Mouse (Mus musculus) intestine, embryonic 15.5 days (tissue): ENCODE data around the gene Tmem165. TPM values are rescaled to one million over a fixed set of nuclear protein-coding genes. Genes with fewer than 3 reads are reported as not detected.

Source experiments
- ATAC-seq: fragments of 200-750 bp; cut with Nextera tagmentation; 2 replicates; pipeline ENCODE4 v1.8.0; 2017; ENCODE audit warnings: moderate TSS enrichment, moderate library complexity
- H3K27ac ChIP-seq: fragments of 300-500 bp; sonication (generic); 2 replicates; pipeline ENCODE4 v1.5.1; 2015; ENCODE audit warnings: mild to moderate bottlenecking, inconsistent platforms
- H3K27me3 ChIP-seq: fragments of 300-500 bp; sonication (generic); replicated peaks from 2 replicates; pipeline ENCODE4 v1.6.1; 2015; ENCODE audit warnings: inconsistent platforms
- H3K36me3 ChIP-seq: fragments of 300-500 bp; sonication (generic); 2 replicates; pipeline ENCODE4 v1.6.1; 2015; ENCODE audit warnings: inconsistent platforms
- H3K4me1 ChIP-seq: fragments of 300-500 bp; sonication (generic); replicated peaks from 2 replicates; pipeline ENCODE4 v1.6.1; 2015; ENCODE audit warnings: inconsistent platforms
- H3K4me2 ChIP-seq: fragments of 300-500 bp; sonication (generic); replicated peaks from 2 replicates; pipeline ENCODE4 v1.6.1; 2015; ENCODE audit warnings: mild to moderate bottlenecking, inconsistent platforms
- H3K4me3 ChIP-seq: fragments of 300-500 bp; sonication (generic); replicated peaks from 2 replicates; pipeline ENCODE4 v1.5.1; 2015; ENCODE audit warnings: inconsistent platforms
- H3K9ac ChIP-seq: fragments of 300-500 bp; sonication (generic); 2 replicates; pipeline ENCODE4 v1.6.1; 2015; ENCODE audit warnings: inconsistent platforms
- H3K9me3 ChIP-seq: fragments of 300-500 bp; sonication (generic); 2 replicates; pipeline ENCODE4 v1.6.1; 2016; ENCODE audit warnings: inconsistent platforms
- WGBS: fragments of 180-500 bp; shearing (Covaris S2); methylation state at CpG from one replicate; pipeline ENCODE4 v1.1.7; 2015; 5-methylcytosine and 5-hydroxymethylcytosine counted together
- polyA plus RNA-seq: library from polyadenylated mRNA; unstranded; fragments of >200 nt; fragmentation: Nextera tagmentation; extraction: Ambion mirVana; gene quantifications from 2 replicates; pipeline ENCODE4 v1.2.1, GENCODE M21; 2015

The Tmem165 gene
- polyA plus RNA-seq, 1 experiment from 2014 or later: 87.6 TPM

GRCm38 (mm10) chr5:76176841-76177240, 6.8 kb upstream of the Tmem165 start:
- H3K9ac ChIP-seq: no peak overlapping the region
- WGBS: 53% methylated on average over 11 of the region's 11 CpGs
- H3K36me3 ChIP-seq: no peaks in the 10 kb centered on the region
- H3K4me3 ChIP-seq: no peak overlapping the region
- H3K9me3 ChIP-seq: no peaks in the 10 kb centered on the region
- no peaks in the 10 kb centered on the region for H3K27me3 ChIP-seq
- H3K4me1 ChIP-seq: peaks cover 6% of the 10 kb centered on the region; the same call in 1 of the 2 replicates
- no peak for ATAC-seq
- no peak overlapping the region for H3K4me2 ChIP-seq
- no peak overlapping the region for H3K27ac ChIP-seq

- Histone ChIP-seq H3K4me1 (peaks cover 6% of the 10 kb centered on the region; the same call in 1 of the 2 replicates), H3K27ac (no peak overlapping the region), H3K4me2 (no peak overlapping the region), H3K4me3 (no peak overlapping the region), H3K9me3 (no peaks in the 10 kb centered on the region), H3K9ac (no peak overlapping the region), H3K27me3 (no peaks in the 10 kb centered on the region), H3K36me3 (no peaks in the 10 kb centered on the region)
- ATAC-seq: peak; percentile 72
- WGBS: 52% methylated on average over 7 of the region's 7 CpGs
Observed at GRCm38 (mm10) chr5:76177664-76178063, 6.0 kb upstream of the Tmem165 start.

- WGBS: 98% methylated on average over 5 of the region's 5 CpGs
- H3K9ac ChIP-seq: no peak overlapping the region
- ATAC-seq: no peak
- H3K27me3 ChIP-seq: no peaks in the 10 kb centered on the region
- no peaks in the 10 kb centered on the region for H3K9me3 ChIP-seq
- H3K4me2 ChIP-seq: no peak overlapping the region
- peaks cover 10% of the 10 kb centered on the region; the same call in 1 of the 2 replicates for H3K4me1 ChIP-seq
- H3K4me3 ChIP-seq: no peak overlapping the region
- H3K27ac ChIP-seq: no peak overlapping the region
- H3K36me3 ChIP-seq: no peaks in the 10 kb centered on the region
Observed at GRCm38 (mm10) chr5:76179171-76179570, 4.5 kb upstream of the Tmem165 start.

GRCm38 (mm10) chr5:76179791-76180190, 3.9 kb upstream of the Tmem165 start:
- Histone ChIP-seq H3K27ac (no peak overlapping the region), H3K9ac (no peak overlapping the region), H3K4me2 (no peak overlapping the region), H3K4me1 (peaks cover 10% of the 10 kb centered on the region; the same call in 1 of the 2 replicates), H3K36me3 (no peaks in the 10 kb centered on the region), H3K27me3 (no peaks in the 10 kb centered on the region), H3K9me3 (no peaks in the 10 kb centered on the region), H3K4me3 (no peak overlapping the region)
- 87% methylated on average over 5 of the region's 5 CpGs for WGBS
- no peak for ATAC-seq

GRCm38 (mm10) chr5:76182326-76182725, 1.4 kb upstream of the Tmem165 start:
- no peaks in the 10 kb centered on the region for H3K36me3 ChIP-seq
- H3K27ac ChIP-seq: no peak overlapping the region
- 54% methylated on average over 3 of the region's 3 CpGs for WGBS

GRCm38 (mm10) chr5:76183043-76183749, 484 bp upstream of the Tmem165 start:
- 40% methylated on average over 17 of the region's 17 CpGs for WGBS
- no peaks in the 10 kb centered on the region for H3K9me3 ChIP-seq
- H3K4me2 ChIP-seq: peak overlapping the region; percentile 72
- H3K9ac ChIP-seq: peak overlapping the region; percentile 91
- H3K27ac ChIP-seq: peak overlapping the region; percentile 98
- H3K27me3 ChIP-seq: no peaks in the 10 kb centered on the region
- H3K4me3 ChIP-seq: peak overlapping the region; percentile 99
- ATAC-seq: peak; percentile 73
- peaks cover 14% of the 10 kb centered on the region for H3K4me1 ChIP-seq
- no peaks in the 10 kb centered on the region for H3K36me3 ChIP-seq

More at GRCm38 (mm10) chr5:76182326-76182725, 1.4 kb upstream of the Tmem165 start:
- Histone ChIP-seq H3K9ac (no peak overlapping the region), H3K27me3 (no peaks in the 10 kb centered on the region), H3K4me1 (peaks cover 14% of the 10 kb centered on the region), H3K9me3 (no peaks in the 10 kb centered on the region), H3K4me2 (no peak overlapping the region), H3K4me3 (no peak overlapping the region)
- no peak for ATAC-seq

- Histone ChIP-seq H3K9ac (peak overlapping the region; percentile 91), H3K4me2 (peak overlapping the region; percentile 72), H3K36me3 (no peaks in the 10 kb centered on the region), H3K4me1 (peaks cover 17% of the 10 kb centered on the region), H3K27me3 (no peaks in the 10 kb centered on the region), H3K9me3 (no peaks in the 10 kb centered on the region), H3K27ac (peak overlapping the region; percentile 98), H3K4me3 (peak overlapping the region; percentile 99)
- peak; percentile 90 for ATAC-seq
- WGBS: 4% methylated on average over 38 of the region's 38 CpGs
Observed at GRCm38 (mm10) chr5:76184286-76185080, 803 bp downstream of the Tmem165 start.

- H3K4me2 ChIP-seq: no peak overlapping the region
- H3K36me3 ChIP-seq: no peaks in the 10 kb centered on the region
- H3K4me1 ChIP-seq: peaks cover 17% of the 10 kb centered on the region
- H3K4me3 ChIP-seq: no peak overlapping the region
- H3K27ac ChIP-seq: no peak overlapping the region
- 78% methylated on average over 5 of the region's 5 CpGs for whole genome bisulfite sequencing
- H3K9ac ChIP-seq: no peak overlapping the region
- H3K9me3 ChIP-seq: no peaks in the 10 kb centered on the region
- H3K27me3 ChIP-seq: no peaks in the 10 kb centered on the region
- ATAC-seq: no peak
Observed at GRCm38 (mm10) chr5:76187885-76188284, 4.2 kb downstream of the Tmem165 start.

- Histone ChIP-seq H3K36me3 (no peaks in the 10 kb centered on the region), H3K9ac (no peak overlapping the region), H3K4me2 (no peak overlapping the region), H3K4me1 (peaks cover 6% of the 10 kb centered on the region), H3K9me3 (no peaks in the 10 kb centered on the region), H3K27ac (no peak overlapping the region), H3K4me3 (no peak overlapping the region), H3K27me3 (no peaks in the 10 kb centered on the region)
- ATAC-seq: peak; percentile 76
- WGBS: 71% methylated on average over 4 of the region's 4 CpGs
Observed at GRCm38 (mm10) chr5:76190609-76191008, 6.9 kb downstream of the Tmem165 start.

GRCm38 (mm10) chr5:76193075-76193474, 9.4 kb downstream of the Tmem165 start:
- Histone ChIP-seq H3K36me3 (peaks cover 5% of the 10 kb centered on the region; the same call in 1 of the 2 replicates), H3K9ac (no peak overlapping the region), H3K9me3 (no peaks in the 10 kb centered on the region), H3K27ac (no peak overlapping the region), H3K4me2 (no peak overlapping the region), H3K4me3 (no peak overlapping the region), H3K4me1 (peaks cover 3% of the 10 kb centered on the region; the same call in 1 of the 2 replicates), H3K27me3 (no peaks in the 10 kb centered on the region)
- ATAC-seq: no peak

- no peak overlapping the region for H3K4me3 ChIP-seq
- no peaks in the 10 kb centered on the region for H3K9me3 ChIP-seq
- H3K36me3 ChIP-seq: peaks cover 7% of the 10 kb centered on the region
- H3K4me1 ChIP-seq: no peaks in the 10 kb centered on the region
- 84% methylated on average over 6 of the region's 6 CpGs for WGBS
- H3K27ac ChIP-seq: no peak overlapping the region
- no peak for ATAC-seq
- H3K4me2 ChIP-seq: no peak overlapping the region
- H3K9ac ChIP-seq: no peak overlapping the region
- no peaks in the 10 kb centered on the region for H3K27me3 ChIP-seq
Observed at GRCm38 (mm10) chr5:76194377-76194945, 10.8 kb downstream of the Tmem165 start.

GRCm38 (mm10) chr5:76199346-76199745, 15.7 kb downstream of the Tmem165 start:
- Histone ChIP-seq H3K4me1 (no peaks in the 10 kb centered on the region), H3K27ac (no peak overlapping the region), H3K9ac (no peak overlapping the region), H3K9me3 (no peaks in the 10 kb centered on the region), H3K27me3 (no peaks in the 10 kb centered on the region), H3K4me3 (no peak overlapping the region), H3K36me3 (peaks cover 13% of the 10 kb centered on the region), H3K4me2 (no peak overlapping the region)
- no peak for ATAC-seq
- 93% methylated on average over 13 of the region's 13 CpGs for WGBS
